Mouse (Mus musculus): ENCODE data around the gene Rwdd4a. TPM values are rescaled to one million over a fixed set of nuclear protein-coding genes. Genes with fewer than 3 reads are reported as not detected.

The Rwdd4a gene
- polyA plus RNA-seq, 1 experiment from 2014 or later, result 39.4 TPM

GRCm38 (mm10) chr8:47590400-47590799, 56.9 kb downstream of the Rwdd4a start:
- 57% methylated on average over 10 of the region's 10 CpGs for WGBS
- H3K36me3 ChIP-seq, result no peaks in the 10 kb centered on the region
- 0 out of 2 replicates have a peak, but pooled peaks cover 5% of the 10 kb centered on the region for H3K4me1 ChIP-seq
- peak; percentile 57; the same call in 1 of the 2 replicates for ATAC-seq (replicated peaks)
- H3K9ac ChIP-seq (replicated peaks), result no peak overlapping the region
- H3K9me3 ChIP-seq, result no peaks in the 10 kb centered on the region
- H3K4me2 ChIP-seq (replicated peaks), result no peak overlapping the region; the same call in 1 of the 2 replicates
- H3K4me3 ChIP-seq, result no peak overlapping the region
- no peak overlapping the region for H3K27ac ChIP-seq (replicated peaks)
- no peaks in the 10 kb centered on the region for H3K27me3 ChIP-seq

GRCm38 (mm10) chr8:47600664-47601063, 67.2 kb downstream of the Rwdd4a start:
- no peak overlapping the region for H3K4me2 ChIP-seq (replicated peaks)
- no peak overlapping the region for H3K4me3 ChIP-seq
- no peak overlapping the region for H3K27ac ChIP-seq (replicated peaks)
- no peaks in the 10 kb centered on the region for H3K4me1 ChIP-seq
- ATAC-seq (replicated peaks), result no peak
- H3K9me3 ChIP-seq, result no peaks in the 10 kb centered on the region
- H3K27me3 ChIP-seq, result no peaks in the 10 kb centered on the region
- H3K9ac ChIP-seq (replicated peaks), result no peak overlapping the region
- no peaks in the 10 kb centered on the region for H3K36me3 ChIP-seq
- 68% methylated on average over 8 of the region's 8 CpGs for WGBS

Small RNA genes lying within 50 kb of the gene (microRNA-seq; reads per million reads assigned to microRNA genes)
- not detected for gene Gm27409

Other genes with a start within 250 kb of the Rwdd4a start
- gene Stox2, start 87.3 kb upstream of the Rwdd4a start, polyA plus RNA-seq (2015; fragmentation: Nextera tagmentation; extraction: Ambion mirVana), result 47.2 and 51.9 TPM in 2 replicates
- gene Trappc11, start 194 bp upstream of the Rwdd4a start, polyA plus RNA-seq (2015; fragmentation: Nextera tagmentation; extraction: Ambion mirVana), result 38.7 and 41.6 TPM in 2 replicates
- 7.3 and 8.3 TPM in 2 replicates for gene Ing2, start 141.9 kb downstream of the Rwdd4a start, polyA plus RNA-seq (2015; fragmentation: Nextera tagmentation; extraction: Ambion mirVana)
- 46.1 and 46.2 TPM in 2 replicates for gene Cdkn2aip, start 180.3 kb downstream of the Rwdd4a start, polyA plus RNA-seq (2015; fragmentation: Nextera tagmentation; extraction: Ambion mirVana)